Mouse (Mus musculus) spleen, adult 2 months (tissue): ENCODE measurements around the gene Atg101.

ENCODE experiments used
- CTCF ChIP-seq: fragments of 200-500 bp; IDR thresholded peaks from 2 replicates; pipeline ENCODE4 v1.5.1; 2011; ENCODE audit warnings: mild to moderate bottlenecking, inconsistent platforms; ENCODE audit not compliant: insufficient read depth, insufficient read length, insufficient replicate concordance; ENCODE audit errors: extremely low read depth
- POLR2A ChIP-seq: fragments of 200-500 bp; IDR thresholded peaks from 2 replicates; pipeline ENCODE4 v1.6.1; 2011; ENCODE audit warnings: low read depth, low read length, inconsistent platforms

DNA sequence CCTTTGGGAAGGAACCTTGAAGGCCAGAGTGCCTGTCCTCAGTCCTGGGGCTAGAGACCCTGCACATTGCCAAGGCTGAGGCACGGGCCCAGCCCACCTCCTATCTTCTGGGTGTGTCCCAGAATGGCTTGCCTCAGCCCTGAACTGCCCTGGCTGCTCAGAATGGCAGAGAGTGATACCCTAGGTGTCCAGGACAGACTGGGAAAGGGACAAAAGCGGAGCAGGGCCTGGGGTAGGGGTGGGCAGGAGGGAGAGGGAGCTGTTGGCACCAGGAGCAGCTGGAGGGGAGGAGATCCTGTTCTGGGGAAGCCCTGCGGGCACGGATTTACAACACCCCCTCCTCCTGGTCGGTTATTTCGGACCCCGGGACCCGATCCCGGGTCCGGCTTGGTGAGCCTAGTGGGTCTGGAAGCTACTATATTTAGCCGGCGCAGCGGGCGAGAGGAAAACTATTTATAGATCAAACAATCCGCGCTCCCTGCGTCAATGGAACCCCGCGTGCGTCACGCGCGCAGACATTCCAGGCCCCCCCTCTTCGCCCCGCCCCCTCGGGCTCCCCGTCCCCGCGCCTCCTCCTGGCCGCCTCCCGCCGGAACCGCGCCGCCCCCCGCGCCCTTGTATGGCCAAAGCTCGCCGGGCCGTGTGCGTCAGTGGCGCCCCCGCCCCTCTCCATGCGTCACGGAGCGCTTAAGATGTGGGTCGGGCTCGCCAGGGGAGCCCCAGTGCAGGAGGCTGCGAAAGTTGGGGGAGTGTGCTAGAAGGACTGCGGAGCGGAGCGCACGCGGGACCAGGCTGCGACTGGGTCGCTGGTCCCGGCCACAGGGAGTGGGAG lies 17.7 kb upstream of the Atg101 start:
- TF ChIP-seq CTCF (no peak), POLR2A (peak; percentile 83)
